11 mouse cellular contexts compared by ENCODE assay signal in genomic region chr5:39777094-39777710, GRCm38 (mm10). TPM values are rescaled to one million over a fixed set of nuclear protein-coding genes. Genes with fewer than 3 reads are reported as not detected.
DNase-seq lines count a peak whose midpoint lies in the region; ATAC-seq and TF ChIP-seq lines count a peak whose summit lies in the region.
"Had no signal": no experiment of that assay in that cellular context is flagged by ENCODE, and none has a peak within 500 bp of the region (broad histone marks: within the 10 kb centered on the region; RNA-seq: fewer than 3 reads in every experiment).

No protein-coding gene starts in this region.

- no peak overlapping the region for H3K27ac ChIP-seq in forebrain, embryonic 13.5 days
- H3K27ac ChIP-seq in forebrain, embryonic 10.5 days, result no peak overlapping the region
- no peak overlapping the region for H3K27ac ChIP-seq in kidney, embryonic 15.5 days
- no peak overlapping the region for H3K27ac ChIP-seq in lung, embryonic 14.5 days (ENCODE audit: low read depth)
- H3K27ac ChIP-seq in forebrain, postnatal 0 days (ENCODE audit: low read depth, low read length), result no peak overlapping the region

- H3K9me3 ChIP-seq in forebrain, embryonic 13.5 days (replicated peaks), result no peaks in the 10 kb centered on the region
- no peaks in the 10 kb centered on the region for H3K9me3 ChIP-seq in forebrain, embryonic 10.5 days
- no peaks in the 10 kb centered on the region for H3K9me3 ChIP-seq in kidney, embryonic 15.5 days (replicated peaks)
- H3K9me3 ChIP-seq in lung, embryonic 14.5 days (ENCODE audit: low read depth, low read length), result no peaks in the 10 kb centered on the region
- H3K9me3 ChIP-seq in forebrain, postnatal 0 days (ENCODE audit: low read length), result no peaks in the 10 kb centered on the region
- H3K9me3 ChIP-seq: G1E had no signal

- DNase-seq in forebrain, embryonic 10.5 days (ENCODE audit: extremely low spot score, low spot score), result no peak
- no peak for DNase-seq in kidney, adult 11 months
- peak; percentile 19 for DNase-seq in lung, embryonic 14.5 days
- no peak for DNase-seq in lung, postnatal 10 days
- peak; percentile 58 for DNase-seq in forebrain, postnatal 0 days
- DNase-seq in embryo, embryonic 10 days (ENCODE audit: low spot score), result no peak
- DNase-seq: thymus, postnatal 4 days had no signal

- H3K9ac ChIP-seq in forebrain, embryonic 13.5 days, result no peak overlapping the region
- no peak overlapping the region for H3K9ac ChIP-seq in kidney, embryonic 15.5 days
- H3K9ac ChIP-seq in lung, embryonic 14.5 days, result no peak overlapping the region
- H3K9ac ChIP-seq in forebrain, postnatal 0 days, result no peak overlapping the region

- no peak overlapping the region for H3K4me3 ChIP-seq in forebrain, embryonic 13.5 days
- H3K4me3 ChIP-seq in forebrain, embryonic 10.5 days, result no peak overlapping the region
- no peak overlapping the region for H3K4me3 ChIP-seq in kidney, embryonic 15.5 days (replicated peaks)
- no peak overlapping the region for H3K4me3 ChIP-seq in lung, embryonic 14.5 days (ENCODE audit: low read depth, low read length)
- H3K4me3 ChIP-seq in forebrain, postnatal 0 days (ENCODE audit: low read depth, low read length), result no peak overlapping the region

- 73% methylated on average over 7 of the region's 7 CpGs for WGBS in forebrain, embryonic 13.5 days
- 91% methylated on average over 7 of the region's 7 CpGs for WGBS in forebrain, embryonic 10.5 days
- 57% methylated on average over 7 of the region's 7 CpGs for WGBS in kidney, embryonic 15.5 days
- 62% methylated on average over 7 of the region's 7 CpGs for WGBS in lung, embryonic 14.5 days
- 45% methylated on average over 7 of the region's 7 CpGs for WGBS in forebrain, postnatal 0 days

- TF ChIP-seq CTCF in lung, embryonic 14.5 days (IDR thresholded peaks at IDR 0.05; ENCODE audit: low read depth), result no peak
- no peak for TF ChIP-seq CTCF in forebrain, postnatal 0 days (IDR thresholded peaks at IDR 0.05; ENCODE audit: low read depth)

- H3K4me2 ChIP-seq in forebrain, embryonic 13.5 days, result no peak overlapping the region
- H3K4me2 ChIP-seq in kidney, embryonic 15.5 days, result no peak overlapping the region
- H3K4me2 ChIP-seq in lung, embryonic 14.5 days, result no peak overlapping the region
- H3K4me2 ChIP-seq in forebrain, postnatal 0 days (ENCODE audit: low read depth), result no peak overlapping the region

- no peaks in the 10 kb centered on the region for H3K4me1 ChIP-seq in forebrain, embryonic 13.5 days
- no peaks in the 10 kb centered on the region for H3K4me1 ChIP-seq in forebrain, embryonic 10.5 days
- H3K4me1 ChIP-seq in kidney, embryonic 15.5 days, result no peaks in the 10 kb centered on the region
- no peaks in the 10 kb centered on the region for H3K4me1 ChIP-seq in lung, embryonic 14.5 days (ENCODE audit: insufficient read depth)
- H3K4me1 ChIP-seq in forebrain, postnatal 0 days (ENCODE audit: insufficient read depth), result no peaks in the 10 kb centered on the region

- H3K36me3 ChIP-seq in forebrain, embryonic 13.5 days (ENCODE audit: poor library complexity, severe bottlenecking), result no peaks in the 10 kb centered on the region
- H3K36me3 ChIP-seq in forebrain, embryonic 10.5 days (replicated peaks), result no peaks in the 10 kb centered on the region
- H3K36me3 ChIP-seq in kidney, embryonic 15.5 days, result no peaks in the 10 kb centered on the region
- no peaks in the 10 kb centered on the region for H3K36me3 ChIP-seq in lung, embryonic 14.5 days (ENCODE audit: insufficient read depth)
- no peaks in the 10 kb centered on the region for H3K36me3 ChIP-seq in forebrain, postnatal 0 days (ENCODE audit: insufficient read depth)
- H3K36me3 ChIP-seq: G1E had no signal

- ATAC-seq in forebrain, embryonic 13.5 days, result peak; percentile 89
- 0 out of 2 replicates have a peak, but pooled peaks have one; percentile 46 for ATAC-seq in kidney, embryonic 15.5 days (replicated peaks; ENCODE audit: low FRiP score)
- ATAC-seq in lung, embryonic 14.5 days (ENCODE audit: insufficient read depth), result no peak
- ATAC-seq in forebrain, postnatal 0 days, result peak; percentile 73
- ATAC-seq: intestine, embryonic 16.5 days had no signal

- peaks cover 24% of the 10 kb centered on the region for H3K27me3 ChIP-seq in forebrain, embryonic 13.5 days
- peaks cover 21% of the 10 kb centered on the region for H3K27me3 ChIP-seq in forebrain, embryonic 10.5 days (ENCODE audit: poor library complexity, severe bottlenecking)
- no peaks in the 10 kb centered on the region for H3K27me3 ChIP-seq in kidney, embryonic 15.5 days
- H3K27me3 ChIP-seq in lung, embryonic 14.5 days (ENCODE audit: insufficient read depth, low read length), result no peaks in the 10 kb centered on the region
- no peaks in the 10 kb centered on the region for H3K27me3 ChIP-seq in forebrain, postnatal 0 days (ENCODE audit: insufficient read depth, low read length)

RNA-seq across cellular contexts. Expression of gene Hs3st1, which starts 21.9 kb away (rescaled TPM):
- polyA plus RNA-seq in forebrain, embryonic 13.5 days (2015; fragmentation: Nextera tagmentation; extraction: Ambion mirVana), result 27.7 and 35.3 TPM in 2 replicates
- 3.0 and 3.5 TPM in 2 replicates for polyA plus RNA-seq in forebrain, embryonic 10.5 days (2016; fragmentation: Nextera tagmentation; extraction: Ambion mirVana)
- 4.4 and 5.7 TPM in 2 replicates for polyA plus RNA-seq in kidney, embryonic 15.5 days (2015; fragmentation: Nextera tagmentation; extraction: Ambion mirVana)
- 2.4 and 3.0 TPM in 2 replicates for polyA plus RNA-seq in lung, embryonic 14.5 days (2014; fragmentation: Nextera tagmentation; extraction: Ambion mirVana)
- total RNA-seq in forebrain, postnatal 0 days (2014; rRNA removed), result 23.9 and 36.7 TPM in 2 replicates
- 37.6 and 41.9 TPM in 2 replicates for polyA plus RNA-seq in forebrain, postnatal 0 days (2015; fragmentation: Nextera tagmentation; extraction: Ambion mirVana)
- polyA plus RNA-seq: G1E had no signal

Comparison
In these comparisons a context has a peak if more than half of its experiments do, and no peak if none do; other contexts are left out.
1. DNase-seq: peak in lung, embryonic 14.5 days (single experiment) and forebrain, postnatal 0 days (single experiment); none in forebrain, embryonic 10.5 days (single experiment), kidney, adult 11 months (single experiment), lung, postnatal 10 days (single experiment) and embryo, embryonic 10 days (single experiment).